26 mouse cellular contexts compared by ENCODE assay signal in the genomic region with DNA sequence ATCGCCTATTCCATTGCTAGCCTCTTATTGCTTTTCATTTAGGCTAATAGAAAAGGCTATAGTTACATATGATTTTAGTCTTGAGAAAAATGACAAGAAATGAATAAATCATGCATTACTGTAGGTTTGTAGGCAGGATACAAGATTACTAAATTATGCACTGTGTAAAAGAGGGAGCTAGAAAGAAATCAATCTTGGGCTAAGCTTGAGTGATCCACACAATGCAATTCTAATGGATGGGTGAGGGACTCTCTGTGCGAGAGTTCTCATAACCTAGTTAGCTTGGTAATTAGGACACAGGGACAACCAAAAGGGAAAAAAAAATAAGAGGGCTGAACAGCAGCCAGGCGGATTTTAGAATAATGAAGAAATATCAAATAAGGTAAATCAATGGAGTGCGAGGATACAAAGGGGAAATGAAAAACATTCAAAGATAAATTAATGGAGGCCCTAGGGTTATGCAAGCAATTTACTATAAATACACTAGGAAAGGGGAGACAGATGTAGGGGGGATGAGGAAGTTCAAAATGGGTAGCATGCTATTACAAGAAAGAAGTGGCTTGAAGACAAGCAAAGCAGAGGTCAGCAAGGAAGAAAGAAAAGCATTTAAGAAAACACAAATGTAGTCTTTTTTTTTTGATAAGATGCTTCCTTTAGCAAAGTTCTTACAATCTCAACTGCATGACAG.
DNase-seq lines count a peak whose midpoint lies in the region; ATAC-seq and TF ChIP-seq lines count a peak whose summit lies in the region.
"Had no signal": no experiment of that assay in that cellular context is flagged by ENCODE, and none has a peak within 500 bp of the region (broad histone marks: within the 10 kb centered on the region; RNA-seq: fewer than 3 reads in every experiment).

No protein-coding gene starts in this region.

- H3K4me3 ChIP-seq in hindbrain, embryonic 13.5 days: no peak overlapping the region
- no peak overlapping the region for H3K4me3 ChIP-seq in hindbrain, embryonic 14.5 days (replicated peaks; ENCODE audit: low read length)
- no peak overlapping the region for H3K4me3 ChIP-seq in bone marrow macrophage, adult 2 months (ENCODE audit: insufficient read depth, low read length)
- H3K4me3 ChIP-seq: forebrain, embryonic 10.5 days; forebrain, embryonic 13.5 days; gastrocnemius, adult 2 months; heart, embryonic 12.5 days; heart, embryonic 15.5 days; intestine, embryonic 15.5 days had no signal

- DNase-seq in hindbrain, embryonic 14.5 days (ENCODE audit: low spot score): no peak
- peak; percentile 20 for DNase-seq in brain, embryonic 14.5 days (ENCODE audit: low read depth)
- DNase-seq in right cerebral cortex, postnatal 36 days (ENCODE audit: low spot score in 2 of 2): no peak
- DNase-seq in urinary bladder, postnatal 14 days (ENCODE audit: low spot score): no peak
- DNase-seq in ovary, adult 18-20 months (ENCODE audit: low spot score): no peak
- DNase-seq: adrenal gland, adult 2 months; adrenal gland, postnatal 14 days; cerebellum, adult 18-20 months; cerebellum, adult 9-10 months; cerebellum, postnatal 14 days; forebrain, postnatal 0 days; gastrocnemius, adult 2 months; gastrocnemius, postnatal 14 days; heart, adult 18-20 months; heart, postnatal 10 days; heart, postnatal 36 days; kidney, adult 11 months had no signal

- no peaks in the 10 kb centered on the region for H3K9me3 ChIP-seq in hindbrain, embryonic 13.5 days
- H3K9me3 ChIP-seq in hindbrain, embryonic 14.5 days (ENCODE audit: control insufficient read depth, low read length): no peaks in the 10 kb centered on the region
- H3K9me3 ChIP-seq: forebrain, embryonic 10.5 days; forebrain, embryonic 13.5 days; heart, embryonic 12.5 days; heart, embryonic 15.5 days; intestine, embryonic 15.5 days had no signal

- no peak overlapping the region for H3K9ac ChIP-seq in hindbrain, embryonic 13.5 days
- no peak overlapping the region for H3K9ac ChIP-seq in hindbrain, embryonic 14.5 days
- H3K9ac ChIP-seq: forebrain, embryonic 13.5 days; forebrain, postnatal 0 days; heart, embryonic 12.5 days; heart, embryonic 15.5 days; intestine, embryonic 15.5 days had no signal

- 0 out of 2 replicates have a peak overlapping the region, but pooled peaks have one; percentile 35 for H3K27ac ChIP-seq in hindbrain, embryonic 13.5 days
- H3K27ac ChIP-seq in hindbrain, embryonic 14.5 days: no peak overlapping the region
- peak overlapping the region; percentile 38; the same call in 1 of the 2 replicates for H3K27ac ChIP-seq in bone marrow macrophage, adult 2 months (ENCODE audit: insufficient read depth, low read depth, low read length)
- H3K27ac ChIP-seq: forebrain, embryonic 10.5 days; forebrain, embryonic 13.5 days; gastrocnemius, adult 2 months; heart, embryonic 15.5 days; intestine, embryonic 15.5 days had no signal

- TF ChIP-seq CTCF in bone marrow macrophage, adult 2 months (IDR thresholded peaks at IDR 0.05; ENCODE audit: low read depth, low read length): no peak
- TF ChIP-seq CTCF in brain, embryonic 14.5 days (IDR thresholded peaks at IDR 0.05; ENCODE audit: borderline replicate concordance, extremely low read depth, insufficient read depth, insufficient read length): no peak

- H3K4me2 ChIP-seq in hindbrain, embryonic 13.5 days: no peak overlapping the region
- no peak overlapping the region for H3K4me2 ChIP-seq in hindbrain, embryonic 14.5 days (replicated peaks)
- H3K4me2 ChIP-seq: forebrain, embryonic 13.5 days; heart, embryonic 12.5 days; heart, embryonic 15.5 days; intestine, embryonic 15.5 days had no signal

- WGBS in hindbrain, embryonic 13.5 days: 55% methylated on average over 4 of the region's 4 CpGs
- 48% methylated on average over 4 of the region's 4 CpGs for WGBS in hindbrain, embryonic 14.5 days

- H3K36me3 ChIP-seq in hindbrain, embryonic 13.5 days: no peaks in the 10 kb centered on the region
- H3K36me3 ChIP-seq in hindbrain, embryonic 14.5 days (replicated peaks; ENCODE audit: control insufficient read depth, insufficient read depth): no peaks in the 10 kb centered on the region
- H3K36me3 ChIP-seq: forebrain, embryonic 10.5 days; heart, embryonic 12.5 days; heart, embryonic 15.5 days; intestine, embryonic 15.5 days had no signal

- TF ChIP-seq POLR2A in bone marrow macrophage, adult 2 months (IDR thresholded peaks at IDR 0.05; ENCODE audit: borderline replicate concordance, low read depth, low read length): no peak
- TF ChIP-seq POLR2A in brain, embryonic 14.5 days (IDR thresholded peaks at IDR 0.05; ENCODE audit: borderline replicate concordance, extremely low read depth, insufficient read depth, insufficient read length, poor library complexity, severe bottlenecking): no peak

- no peak; the same call in 1 of the 2 replicates for ATAC-seq in hindbrain, embryonic 13.5 days (ENCODE audit: low FRiP score)
- ATAC-seq in hindbrain, embryonic 14.5 days (ENCODE audit: low FRiP score): no peak
- peak; percentile 52 to 54; a peak in 3 of 4 replicates for ATAC-seq in hematopoietic stem cell, adult 5-6 weeks (replicated peaks in 1 of 2; ENCODE audit: insufficient read depth in 1 of 2, low FRiP score in 2 of 2, low TSS enrichment in 1 of 2, low read depth in 1 of 2, poor library complexity in 2 of 2, severe bottlenecking in 2 of 2)
- ATAC-seq: CD4-positive, CD25-positive, alpha-beta regulatory T cell, adult 4 months; forebrain, embryonic 13.5 days; forebrain, postnatal 0 days; intestine, embryonic 15.5 days had no signal

- H3K27me3 ChIP-seq in hindbrain, embryonic 13.5 days: no peaks in the 10 kb centered on the region
- H3K27me3 ChIP-seq in hindbrain, embryonic 14.5 days (ENCODE audit: control insufficient read depth, insufficient read depth, low read length): no peaks in the 10 kb centered on the region
- H3K27me3 ChIP-seq: forebrain, embryonic 13.5 days; heart, embryonic 12.5 days; heart, embryonic 15.5 days; intestine, embryonic 15.5 days had no signal

- peaks cover 16% of the 10 kb centered on the region for H3K4me1 ChIP-seq in hindbrain, embryonic 13.5 days (replicated peaks)
- H3K4me1 ChIP-seq in hindbrain, embryonic 14.5 days (replicated peaks; ENCODE audit: control insufficient read depth, insufficient read depth, low read length): no peaks in the 10 kb centered on the region; the same call in 1 of the 2 replicates
- H3K4me1 ChIP-seq in bone marrow macrophage, adult 2 months (ENCODE audit: control insufficient read depth, insufficient read depth, low read length): peaks cover 20% of the 10 kb centered on the region
- H3K4me1 ChIP-seq: heart, embryonic 12.5 days; heart, embryonic 15.5 days; intestine, embryonic 15.5 days had no signal

Comparison
In these comparisons a context has a peak if more than half of its experiments do, and no peak if none do; other contexts are left out.
1. ATAC-seq: peak in hematopoietic stem cell, adult 5-6 weeks (2 of 2); none in hindbrain, embryonic 13.5 days (single experiment) and hindbrain, embryonic 14.5 days (single experiment).